Mouse (Mus musculus) liver, embryonic 13.5 days (tissue): ENCODE measurements around the gene Pax2. TPM values are rescaled to one million over a fixed set of nuclear protein-coding genes. Genes with fewer than 3 reads are reported as not detected.

Experiments
- ATAC-seq: fragments of 200-750 bp; cut with Nextera tagmentation; 2 replicates; pipeline ENCODE4 v1.8.0; 2017; ENCODE audit warnings: low read depth, mild to moderate bottlenecking, moderate number of reproducible peaks, moderate library complexity
- DNase-seq: peaks from one replicate; pipeline ENCODE4 v3.0.0; 2022
- H3K27ac ChIP-seq: fragments of 300-500 bp; sonication (generic); 2 replicates; pipeline ENCODE4 v1.5.1; 2015; ENCODE audit warnings: moderate library complexity, mild to moderate bottlenecking, inconsistent platforms
- H3K27me3 ChIP-seq: fragments of 300-500 bp; sonication (generic); 2 replicates; pipeline ENCODE4 v1.6.1; 2015; ENCODE audit warnings: mild to moderate bottlenecking, inconsistent platforms
- H3K36me3 ChIP-seq: fragments of 300-500 bp; sonication (generic); 2 replicates; pipeline ENCODE4 v1.6.1; 2015; ENCODE audit warnings: mild to moderate bottlenecking, inconsistent platforms
- H3K4me1 ChIP-seq: fragments of 300-500 bp; sonication (generic); replicated peaks from 2 replicates; pipeline ENCODE4 v1.6.1; 2015; ENCODE audit warnings: inconsistent platforms
- H3K4me2 ChIP-seq: fragments of 300-500 bp; sonication (generic); 2 replicates; pipeline ENCODE4 v1.6.1; 2015; ENCODE audit warnings: inconsistent platforms, mild to moderate bottlenecking, moderate library complexity
- H3K4me3 ChIP-seq: fragments of 300-500 bp; sonication (generic); replicated peaks from 2 replicates; pipeline ENCODE4 v1.5.1; 2015; ENCODE audit warnings: mild to moderate bottlenecking, inconsistent platforms
- H3K9ac ChIP-seq: fragments of 300-500 bp; sonication (generic); 2 replicates; pipeline ENCODE4 v1.6.1; 2015; ENCODE audit warnings: mild to moderate bottlenecking, inconsistent platforms
- H3K9me3 ChIP-seq: fragments of 300-500 bp; sonication (generic); replicated peaks from 2 replicates; pipeline ENCODE4 v1.6.1; 2016; ENCODE audit warnings: inconsistent platforms
- WGBS: fragments of 180-500 bp; shearing (Covaris S2); methylation state at CpG from one replicate; pipeline ENCODE4 v1.1.7; 2015; ENCODE audit not compliant: insufficient replicate concordance; 5-methylcytosine and 5-hydroxymethylcytosine counted together
- microRNA-seq: library from miRNA; unstranded; fragments of <30 nt; microRNA quantifications from one replicate; pipeline ENCODE4, GENCODE M21; 2016
- polyA plus RNA-seq: library from polyadenylated mRNA; unstranded; fragments of >200 nt; fragmentation: Nextera tagmentation; extraction: Ambion mirVana; gene quantifications from 2 replicates; pipeline ENCODE4 v1.2.1, GENCODE M21; 2015

The Pax2 gene
- polyA plus RNA-seq, 1 experiment from 2014 or later: not detected

GRCm38 (mm10) chr19:44858671-44859070 is 102.8 kb downstream of the Pax2 start:
- H3K4me1 ChIP-seq: no peaks in the 10 kb centered on the region
- no peak overlapping the region for H3K4me3 ChIP-seq
- WGBS: 70% methylated on average over 1 of the region's 1 CpGs
- no peak for DNase-seq
- no peak overlapping the region for H3K4me2 ChIP-seq
- H3K9me3 ChIP-seq: no peaks in the 10 kb centered on the region
- no peak for ATAC-seq
- no peaks in the 10 kb centered on the region for H3K27me3 ChIP-seq
- no peaks in the 10 kb centered on the region for H3K36me3 ChIP-seq
- no peak overlapping the region for H3K27ac ChIP-seq
- no peak overlapping the region for H3K9ac ChIP-seq

- Histone ChIP-seq H3K4me1 (no peaks in the 10 kb centered on the region), H3K27ac (no peak overlapping the region), H3K4me2 (no peak overlapping the region), H3K9ac (no peak overlapping the region), H3K9me3 (no peaks in the 10 kb centered on the region), H3K36me3 (no peaks in the 10 kb centered on the region), H3K27me3 (0 out of 2 replicates have a peak, but pooled peaks cover 15% of the 10 kb centered on the region), H3K4me3 (no peak overlapping the region)
- ATAC-seq (no peak), DNase-seq (no peak)
- 48% methylated on average over 2 of the region's 2 CpGs for WGBS
Observed at GRCm38 (mm10) chr19:44868766-44869165, 112.9 kb downstream of the Pax2 start.

- no peaks in the 10 kb centered on the region for H3K4me1 ChIP-seq
- H3K4me2 ChIP-seq: no peak overlapping the region
- H3K27ac ChIP-seq: no peak overlapping the region
- WGBS: 50% methylated on average over 15 of the region's 15 CpGs
- no peaks in the 10 kb centered on the region for H3K36me3 ChIP-seq
- peaks cover 15% of the 10 kb centered on the region; the same call in 1 of the 2 replicates for H3K27me3 ChIP-seq
- ATAC-seq: no peak
- H3K4me3 ChIP-seq: no peak overlapping the region
- no peak for DNase-seq
- no peaks in the 10 kb centered on the region for H3K9me3 ChIP-seq
- no peak overlapping the region for H3K9ac ChIP-seq
Observed at GRCm38 (mm10) chr19:44874186-44874898, 118.5 kb downstream of the Pax2 start.

DNA sequence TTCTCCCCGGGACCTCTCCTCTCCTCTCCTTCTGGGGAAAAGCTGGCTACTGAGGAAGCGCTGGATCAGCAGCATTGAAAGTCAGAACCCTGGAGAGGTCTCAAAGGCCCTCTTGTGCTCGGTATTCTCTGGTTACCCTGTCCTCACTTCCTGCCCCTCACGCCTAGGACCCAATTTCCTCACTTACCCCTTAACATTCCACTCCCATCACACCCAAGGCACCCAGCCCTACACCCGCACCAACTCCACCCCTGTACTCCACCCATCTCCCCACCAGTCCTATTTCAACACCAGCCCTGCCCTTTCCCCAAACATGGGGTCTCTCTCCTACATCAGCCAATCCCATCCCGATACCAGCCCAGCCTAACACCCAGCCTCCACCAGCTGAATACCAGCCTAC is 119.1 kb downstream of the Pax2 start:
- Histone ChIP-seq H3K4me2 (no peak overlapping the region), H3K4me1 (no peaks in the 10 kb centered on the region), H3K27me3 (peaks cover 12% of the 10 kb centered on the region; the same call in 1 of the 2 replicates), H3K36me3 (no peaks in the 10 kb centered on the region), H3K9ac (no peak overlapping the region), H3K4me3 (no peak overlapping the region), H3K9me3 (no peaks in the 10 kb centered on the region), H3K27ac (no peak overlapping the region)
- ATAC-seq: no peak
- WGBS: 19% methylated on average over 6 of the region's 6 CpGs
- no peak for DNase-seq

GRCm38 (mm10) chr19:44875718-44876117 is 119.9 kb downstream of the Pax2 start:
- Histone ChIP-seq H3K4me1 (no peaks in the 10 kb centered on the region), H3K27ac (no peak overlapping the region), H3K27me3 (peaks cover 14% of the 10 kb centered on the region), H3K36me3 (no peaks in the 10 kb centered on the region), H3K9me3 (no peaks in the 10 kb centered on the region), H3K4me3 (no peak overlapping the region), H3K4me2 (no peak overlapping the region), H3K9ac (no peak overlapping the region)
- no peak for ATAC-seq
- no peak for DNase-seq
- WGBS: 67% methylated on average over 1 of the region's 1 CpGs

DNA sequence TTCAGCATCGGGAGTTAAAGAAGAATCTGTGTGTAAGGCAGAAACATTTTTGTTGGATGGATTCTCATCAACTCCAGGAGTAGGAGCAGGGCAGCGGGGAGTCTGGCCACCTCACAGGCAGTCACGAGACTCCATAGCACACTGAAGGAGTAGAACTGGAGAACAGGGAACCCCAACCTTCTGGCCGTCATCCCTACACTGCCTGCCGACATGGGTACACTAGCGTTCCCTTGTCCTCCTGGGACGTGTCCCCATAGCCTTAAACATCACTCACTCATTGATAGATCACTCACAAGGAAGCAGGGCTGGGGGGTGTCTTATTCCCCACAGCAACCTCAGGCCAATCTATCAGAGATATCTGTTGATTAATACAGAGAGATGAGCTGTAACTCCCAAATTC is 120.7 kb downstream of the Pax2 start:
- 70% methylated on average over 7 of the region's 7 CpGs for WGBS
- DNase-seq (no peak), ATAC-seq (no peak)
- Histone ChIP-seq H3K4me2 (no peak overlapping the region), H3K36me3 (no peaks in the 10 kb centered on the region), H3K9me3 (no peaks in the 10 kb centered on the region), H3K4me3 (no peak overlapping the region), H3K4me1 (no peaks in the 10 kb centered on the region), H3K27me3 (peaks cover 22% of the 10 kb centered on the region), H3K9ac (no peak overlapping the region), H3K27ac (no peak overlapping the region)

GRCm38 (mm10) chr19:44882552-44883024 is 126.7 kb downstream of the Pax2 start:
- peaks cover 3% of the 10 kb centered on the region; the same call in 1 of the 2 replicates for H3K4me1 ChIP-seq
- WGBS: 3% methylated on average over 31 of the region's 31 CpGs
- ATAC-seq (no peak), DNase-seq (no peak)
- H3K27ac ChIP-seq: no peak overlapping the region
- no peaks in the 10 kb centered on the region for H3K9me3 ChIP-seq
- peak overlapping the region; percentile 46 for H3K4me2 ChIP-seq
- H3K9ac ChIP-seq: no peak overlapping the region
- peak overlapping the region; percentile 31 for H3K4me3 ChIP-seq
- no peaks in the 10 kb centered on the region for H3K36me3 ChIP-seq
- H3K27me3 ChIP-seq: peaks cover 62% of the 10 kb centered on the region

GRCm38 (mm10) chr19:44884331-44884730 is 128.5 kb downstream of the Pax2 start:
- peaks cover 69% of the 10 kb centered on the region for H3K27me3 ChIP-seq

DNA sequence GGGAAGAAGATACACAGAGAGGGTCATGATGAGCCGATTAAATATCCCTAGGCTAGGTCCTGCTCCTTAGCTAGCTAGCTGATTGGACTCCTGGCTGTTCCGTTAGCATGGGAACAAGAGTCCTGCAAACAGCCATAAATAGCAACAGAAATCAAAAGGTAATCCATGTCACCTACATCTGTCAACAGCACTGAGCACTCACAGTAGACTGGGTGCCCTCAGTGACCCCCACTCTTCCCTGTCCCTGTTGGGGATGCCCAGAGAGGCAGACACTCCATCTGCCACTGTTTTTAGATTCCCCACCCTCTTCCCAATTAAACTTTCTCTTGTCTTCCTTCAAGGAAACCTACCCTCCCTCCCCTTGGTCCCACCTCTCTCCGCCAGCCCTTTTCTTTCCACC is 130.6 kb downstream of the Pax2 start:
- Histone ChIP-seq H3K27me3 (peaks cover 58% of the 10 kb centered on the region), H3K36me3 (no peaks in the 10 kb centered on the region), H3K9me3 (no peaks in the 10 kb centered on the region), H3K4me2 (no peak overlapping the region), H3K27ac (no peak overlapping the region), H3K4me1 (peaks cover 5% of the 10 kb centered on the region; the same call in 1 of the 2 replicates), H3K4me3 (no peak overlapping the region), H3K9ac (no peak overlapping the region)
- DNase-seq (no peak), ATAC-seq (no peak)
- WGBS: 27% methylated on average over 3 of the region's 3 CpGs

More at GRCm38 (mm10) chr19:44884331-44884730, 128.5 kb downstream of the Pax2 start:
- Histone ChIP-seq H3K4me3 (no peak overlapping the region), H3K4me1 (peaks cover 3% of the 10 kb centered on the region; the same call in 1 of the 2 replicates), H3K4me2 (no peak overlapping the region), H3K36me3 (no peaks in the 10 kb centered on the region), H3K9me3 (no peaks in the 10 kb centered on the region), H3K9ac (no peak overlapping the region), H3K27ac (no peak overlapping the region)
- no peak for ATAC-seq
- 33% methylated on average over 3 of the region's 3 CpGs for WGBS
- no peak for DNase-seq

Small RNAs within 50 kb of the gene (microRNA-seq; reads per million reads assigned to microRNA genes)
- gene Mir6405: not detected

Other genes with a start within 250 kb of the Pax2 start
- 0.29 and 0.43 TPM in 2 replicates for gene Sec31b, start 210.2 kb upstream of the Pax2 start, polyA plus RNA-seq
- gene Gm20538, start 203.2 kb upstream of the Pax2 start, polyA plus RNA-seq: not detected in 2 replicates
- 345 and 371 TPM in 2 replicates for gene Ndufb8, start 200.6 kb upstream of the Pax2 start, polyA plus RNA-seq
- 10.6 and 13.3 TPM in 2 replicates for gene Hif1an, start 193.2 kb upstream of the Pax2 start, polyA plus RNA-seq
- 12.6 and 17.7 TPM in 2 replicates for gene Slf2, start 175.1 kb downstream of the Pax2 start, polyA plus RNA-seq
- 2.2 and 2.5 TPM in 2 replicates for gene Sema4g, start 233.1 kb downstream of the Pax2 start, polyA plus RNA-seq
- gene Twnk, start 249.6 kb downstream of the Pax2 start, polyA plus RNA-seq: 13.2 and 14.3 TPM in 2 replicates